Mouse (Mus musculus): ENCODE measurements at regions not wholly inside any gene's neighbourhood (a gene's known extent, or its start where the extent isn't known, plus 50 kb on each side); places are given as distances from the start of the nearest gene placed in this dataset.

- no peak for DNase-seq (ENCODE audit: low spot score)
Observed at GRCm38 (mm10) chr15:14951246-14951645, 1777.3 kb upstream of the Cdh9 start.

GRCm38 (mm10) chr15:14982227-14982626 is 1746.3 kb upstream of the Cdh9 start:
- no peak for DNase-seq (ENCODE audit: low spot score)

- DNase-seq (ENCODE audit: low spot score): peak; percentile 1
Observed at GRCm38 (mm10) chr15:15019352-15019751, 1709.2 kb upstream of the Cdh9 start.

Data from yolk sac, embryonic 10.5 days (tissue).